Mouse (Mus musculus): ENCODE data around the gene Ugt1a10. TPM values are rescaled to one million over a fixed set of nuclear protein-coding genes. Genes with fewer than 3 reads are reported as not detected.

Ugt1a10 gene
- total RNA-seq, 2 experiments from 2014 or later, result not detected

Small RNAs within 50 kb of the gene (microRNA-seq; reads per million reads assigned to microRNA genes)
- gene Gm25198, result 0 reads per million in 2 experiments

Other genes with a start within 250 kb of the Ugt1a10 start
- gene Dgkd, start 202.1 kb upstream of the Ugt1a10 start, total RNA-seq (2021), result 100 to 1,000 TPM; 104 to 118 TPM
- 10 to 100 TPM; 21.4 to 25.6 TPM for gene Usp40, start 46.8 kb upstream of the Ugt1a10 start, total RNA-seq (2021)
- gene Ugt1a9, start 15.4 kb downstream of the Ugt1a10 start, total RNA-seq (2021), result not detected
- gene Ugt1a8, start 32.4 kb downstream of the Ugt1a10 start, total RNA-seq (2021), result not detected
- 1 to 10 TPM in 1 of 2 experiments, under 1 TPM in 1; 0.51 to 1.3 TPM for gene Ugt1a7c, start 39.7 kb downstream of the Ugt1a10 start, total RNA-seq (2021)
- not detected for gene Ugt1a6b, start 47.9 kb downstream of the Ugt1a10 start, total RNA-seq (2021)
- under 1 TPM; 0.52 to 0.86 TPM for gene Ugt1a6a, start 79.4 kb downstream of the Ugt1a10 start, total RNA-seq (2021)
- not detected for gene Ugt1a5, start 110.6 kb downstream of the Ugt1a10 start, total RNA-seq (2021)
- not detected for gene Ugt1a2, start 145.2 kb downstream of the Ugt1a10 start, total RNA-seq (2021)
- 1 to 10 TPM; 2.2 to 3.0 TPM for gene Dnajb3, start 150.4 kb downstream of the Ugt1a10 start, total RNA-seq (2021)
- gene Ugt1a1, start 156.6 kb downstream of the Ugt1a10 start, total RNA-seq (2021), result not detected
- under 1 TPM in 1 of 2 experiments, not detected in 1; 0.05 TPM for gene Mroh2a, start 171.6 kb downstream of the Ugt1a10 start, total RNA-seq (2021)
- gene Hjurp, start 222.2 kb downstream of the Ugt1a10 start, total RNA-seq (2021), result 10 to 100 TPM; 30.7 to 36.6 TPM
- gene Trpm8, start 222.3 kb downstream of the Ugt1a10 start, total RNA-seq (2021), result under 1 TPM in 1 of 2 experiments, not detected in 1; 0.15 TPM